22 mouse cellular contexts compared by ENCODE assay signal in the genomic region with DNA sequence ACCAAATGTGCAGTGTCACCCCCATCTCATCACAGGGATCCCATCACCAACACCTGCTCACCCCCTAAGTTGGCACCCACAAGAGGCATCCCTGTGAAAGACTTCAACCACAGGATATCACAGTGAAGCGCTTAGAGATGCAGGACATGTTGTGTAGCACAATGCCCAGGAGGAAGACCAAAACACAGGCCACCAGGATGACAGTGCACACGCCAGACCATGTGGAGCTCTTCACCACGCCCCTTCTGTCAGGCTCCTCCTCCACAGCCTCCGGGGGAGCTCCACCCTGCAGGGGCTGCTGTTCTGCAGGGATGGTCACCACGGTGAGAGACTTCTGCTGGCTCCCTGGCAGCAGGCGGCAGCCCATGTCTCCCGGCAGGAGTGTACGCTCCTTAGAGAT.
DNase-seq lines count a peak whose midpoint lies in the region; ATAC-seq lines count a peak whose summit lies in the region.
"Had no signal": no experiment of that assay in that cellular context is flagged by ENCODE, and none has a peak within 500 bp of the region (broad histone marks: within the 10 kb centered on the region; RNA-seq: fewer than 3 reads in every experiment).

No protein-coding gene starts in this region.

- no peaks in the 10 kb centered on the region for H3K4me1 ChIP-seq in hindbrain, embryonic 15.5 days (replicated peaks)
- H3K4me1 ChIP-seq in hindbrain, embryonic 10.5 days (replicated peaks): no peaks in the 10 kb centered on the region
- H3K4me1 ChIP-seq in midbrain, embryonic 11.5 days (ENCODE audit: control insufficient read depth, insufficient read depth, low read length): no peaks in the 10 kb centered on the region
- no peaks in the 10 kb centered on the region for H3K4me1 ChIP-seq in midbrain, embryonic 14.5 days (ENCODE audit: control insufficient read depth, insufficient read depth, low read length)
- H3K4me1 ChIP-seq: embryonic facial prominence, embryonic 13.5 days; liver, embryonic 12.5 days; megakaryocyte, embryonic 14.5 days; neural tube, embryonic 12.5 days had no signal

- ATAC-seq in hindbrain, embryonic 15.5 days (ENCODE audit: low FRiP score, low read depth): 0 out of 2 replicates have a peak, but pooled peaks have one; percentile 4
- peak; percentile 58 for ATAC-seq in midbrain, embryonic 11.5 days (ENCODE audit: low FRiP score)
- no peak for ATAC-seq in midbrain, embryonic 14.5 days (ENCODE audit: low FRiP score, low TSS enrichment)
- ATAC-seq in granulocyte monocyte progenitor cell, adult 5-6 weeks (replicated peaks; ENCODE audit: poor library complexity, severe bottlenecking): peak; percentile 49
- ATAC-seq: forebrain, embryonic 14.5 days; hindbrain, embryonic 16.5 days; liver, embryonic 12.5 days had no signal

- H3K4me2 ChIP-seq in hindbrain, embryonic 15.5 days: no peak overlapping the region
- no peak overlapping the region for H3K4me2 ChIP-seq in midbrain, embryonic 11.5 days
- no peak overlapping the region for H3K4me2 ChIP-seq in midbrain, embryonic 14.5 days (ENCODE audit: low read length)
- H3K4me2 ChIP-seq: embryonic facial prominence, embryonic 13.5 days; limb, embryonic 13.5 days; liver, embryonic 12.5 days; neural tube, embryonic 12.5 days had no signal

- no peak for DNase-seq in hindbrain, embryonic 10.5 days (ENCODE audit: low spot score)
- DNase-seq in midbrain, embryonic 11.5 days (ENCODE audit: low spot score, missing footprints): no peak
- DNase-seq in midbrain, embryonic 14.5 days: no peak
- peak; percentile 5 for DNase-seq in ZHBTc4 (ENCODE audit: low read depth, low spot score)
- DNase-seq in ovary, adult 18-20 months (ENCODE audit: low spot score): no peak
- DNase-seq: adrenal gland, postnatal 10 days; cerebellum, adult 18-20 months; cerebellum, postnatal 14 days; kidney, adult 11 months; kidney, postnatal 25 days; lung, adult 18-20 months; lung, postnatal 14 days; thymus, adult 18-20 months had no signal

- no peak overlapping the region for H3K4me3 ChIP-seq in hindbrain, embryonic 15.5 days
- H3K4me3 ChIP-seq in hindbrain, embryonic 10.5 days: no peak overlapping the region
- H3K4me3 ChIP-seq in midbrain, embryonic 11.5 days (ENCODE audit: low read depth, low read length): no peak overlapping the region
- no peak overlapping the region for H3K4me3 ChIP-seq in midbrain, embryonic 14.5 days (replicated peaks; ENCODE audit: low read depth, low read length)
- H3K4me3 ChIP-seq: embryonic facial prominence, embryonic 13.5 days; limb, embryonic 13.5 days; liver, embryonic 12.5 days; megakaryocyte, embryonic 14.5 days; neural tube, embryonic 12.5 days had no signal

- no peak overlapping the region for H3K27ac ChIP-seq in hindbrain, embryonic 15.5 days (replicated peaks)
- H3K27ac ChIP-seq in hindbrain, embryonic 10.5 days: no peak overlapping the region
- H3K27ac ChIP-seq in midbrain, embryonic 11.5 days (ENCODE audit: low read depth, low read length): no peak overlapping the region
- no peak overlapping the region for H3K27ac ChIP-seq in midbrain, embryonic 14.5 days (replicated peaks; ENCODE audit: low read depth, low read length)
- H3K27ac ChIP-seq: embryonic facial prominence, embryonic 13.5 days; limb, embryonic 13.5 days; liver, embryonic 12.5 days; neural tube, embryonic 12.5 days had no signal

- H3K27me3 ChIP-seq in hindbrain, embryonic 15.5 days: no peaks in the 10 kb centered on the region
- no peaks in the 10 kb centered on the region for H3K27me3 ChIP-seq in hindbrain, embryonic 10.5 days (ENCODE audit: insufficient read depth, poor library complexity, severe bottlenecking)
- H3K27me3 ChIP-seq in midbrain, embryonic 11.5 days (ENCODE audit: control insufficient read depth, insufficient read depth, low read length): no peaks in the 10 kb centered on the region
- no peaks in the 10 kb centered on the region for H3K27me3 ChIP-seq in midbrain, embryonic 14.5 days (ENCODE audit: control insufficient read depth, insufficient read depth, low read length)
- H3K27me3 ChIP-seq: embryonic facial prominence, embryonic 13.5 days; limb, embryonic 13.5 days; liver, embryonic 12.5 days; megakaryocyte, embryonic 14.5 days; neural tube, embryonic 12.5 days had no signal

- 79% methylated on average over 8 of the region's 8 CpGs for WGBS in hindbrain, embryonic 15.5 days
- 72% methylated on average over 8 of the region's 8 CpGs for WGBS in hindbrain, embryonic 10.5 days
- WGBS in midbrain, embryonic 11.5 days: 74% methylated on average over 8 of the region's 8 CpGs
- WGBS in midbrain, embryonic 14.5 days: 79% methylated on average over 8 of the region's 8 CpGs

- H3K9me3 ChIP-seq in hindbrain, embryonic 15.5 days: no peaks in the 10 kb centered on the region
- H3K9me3 ChIP-seq in hindbrain, embryonic 10.5 days: no peaks in the 10 kb centered on the region
- H3K9me3 ChIP-seq in midbrain, embryonic 11.5 days (ENCODE audit: control insufficient read depth, low read length): no peaks in the 10 kb centered on the region
- H3K9me3 ChIP-seq in midbrain, embryonic 14.5 days (ENCODE audit: control insufficient read depth, low read length): no peaks in the 10 kb centered on the region
- H3K9me3 ChIP-seq: embryonic facial prominence, embryonic 13.5 days; limb, embryonic 13.5 days; liver, embryonic 12.5 days; neural tube, embryonic 12.5 days had no signal

- H3K9ac ChIP-seq in hindbrain, embryonic 15.5 days: no peak overlapping the region
- H3K9ac ChIP-seq in midbrain, embryonic 11.5 days (ENCODE audit: low read length): no peak overlapping the region
- H3K9ac ChIP-seq in midbrain, embryonic 14.5 days (replicated peaks; ENCODE audit: low read length): no peak overlapping the region
- H3K9ac ChIP-seq: embryonic facial prominence, embryonic 13.5 days; limb, embryonic 13.5 days; liver, embryonic 12.5 days; neural tube, embryonic 12.5 days had no signal

- H3K36me3 ChIP-seq in hindbrain, embryonic 15.5 days: no peaks in the 10 kb centered on the region
- H3K36me3 ChIP-seq in hindbrain, embryonic 10.5 days: 0 out of 2 replicates have a peak, but pooled peaks cover 7% of the 10 kb centered on the region
- H3K36me3 ChIP-seq in midbrain, embryonic 11.5 days (ENCODE audit: control insufficient read depth, insufficient read depth, low read length): no peaks in the 10 kb centered on the region
- peaks cover 10% of the 10 kb centered on the region for H3K36me3 ChIP-seq in midbrain, embryonic 14.5 days (ENCODE audit: control insufficient read depth, insufficient read depth, low read length)
- H3K36me3 ChIP-seq: embryonic facial prominence, embryonic 13.5 days; liver, embryonic 12.5 days; neural tube, embryonic 12.5 days had no signal
